Mouse (Mus musculus): ENCODE results near the gene Gm28374. TPM values are rescaled to one million over a fixed set of nuclear protein-coding genes. Genes with fewer than 3 reads are reported as not detected.
A peak's percentile ranks its signal among the peaks of the same experiment; 100 is the strongest.

Gm28374 gene
- polyA plus RNA-seq, 1 experiment from 2014 or later: 0.67 TPM

- H3K36me3 ChIP-seq (replicated peaks): peaks cover 70% of the 10 kb centered on the region
These were observed 35.4 kb upstream of the Gm28374 start for GRCm38 (mm10) chr19:6117346-6117985.

DNA sequence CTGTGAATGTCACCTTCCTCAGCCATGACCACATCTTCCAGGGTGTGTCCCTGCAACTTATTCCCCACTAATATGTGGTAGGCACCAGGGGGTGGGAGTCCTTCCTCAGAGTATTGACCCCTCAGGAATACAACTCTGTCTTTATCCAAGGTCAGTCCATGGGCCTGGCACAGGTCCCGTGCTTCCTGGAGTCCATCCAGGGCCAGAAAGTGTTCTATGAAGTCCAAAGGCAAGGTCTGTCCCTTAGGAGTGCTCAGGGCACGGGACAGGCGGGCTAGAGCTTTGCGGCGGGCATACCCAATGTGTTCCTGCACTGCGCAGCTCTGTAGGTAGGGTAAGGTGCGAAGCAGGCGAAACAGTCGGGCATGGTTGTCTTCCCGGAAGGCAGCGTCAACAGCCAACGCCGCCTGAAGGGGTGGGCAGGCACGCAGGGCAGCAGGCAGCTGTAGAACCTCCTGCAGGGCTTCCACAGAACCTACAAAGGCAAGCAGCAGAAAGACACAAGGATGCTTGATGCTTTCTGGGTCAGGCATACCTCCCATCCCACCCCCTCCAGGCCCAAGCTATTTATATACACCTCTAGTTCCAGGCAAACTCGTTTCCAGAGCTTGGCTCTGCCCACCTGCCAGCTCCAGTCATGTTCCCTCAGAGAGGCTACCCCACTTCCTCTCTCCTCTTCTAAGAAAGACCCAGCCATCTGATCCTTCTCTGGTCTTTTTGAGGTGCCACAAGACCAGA, 34.2 kb upstream of the Gm28374 start:
- Histone ChIP-seq H3K4me2 (peak overlapping the region; percentile 94), H3K27ac (replicated peaks) (0 out of 2 replicates have a peak overlapping the region, but pooled peaks have one; percentile 6), H3K36me3 (replicated peaks) (peaks cover 58% of the 10 kb centered on the region), H3K27me3 (no peaks in the 10 kb centered on the region), H3K9me3 (replicated peaks) (no peaks in the 10 kb centered on the region), H3K9ac (no peak overlapping the region; the same call in 1 of the 2 replicates), H3K4me1 (replicated peaks) (peaks cover 34% of the 10 kb centered on the region), H3K4me3 (replicated peaks) (peak overlapping the region; percentile 80; the same call in 1 of the 2 replicates)
- ATAC-seq (ENCODE audit: insufficient read depth): no peak
- 84% methylated on average over 15 of the region's 15 CpGs for WGBS (ENCODE audit: insufficient replicate concordance)

More at GRCm38 (mm10) chr19:6117346-6117985, 35.4 kb upstream of the Gm28374 start:
- Histone ChIP-seq H3K4me3 (replicated peaks) (peak overlapping the region; percentile 80), H3K9ac (peak overlapping the region; percentile 86), H3K4me2 (peak overlapping the region; percentile 94), H3K27ac (replicated peaks) (peak overlapping the region; percentile 97), H3K27me3 (no peaks in the 10 kb centered on the region), H3K4me1 (replicated peaks) (peaks cover 39% of the 10 kb centered on the region), H3K9me3 (replicated peaks) (no peaks in the 10 kb centered on the region)
- WGBS (ENCODE audit: insufficient replicate concordance): 2% methylated on average over 32 of the region's 32 CpGs
- no peak for ATAC-seq (ENCODE audit: insufficient read depth)

GRCm38 (mm10) chr19:6113116-6113515, 31.1 kb upstream of the Gm28374 start:
- Histone ChIP-seq H3K4me3 (replicated peaks) (no peak overlapping the region), H3K4me2 (no peak overlapping the region), H3K4me1 (replicated peaks) (peaks cover 18% of the 10 kb centered on the region), H3K9me3 (replicated peaks) (no peaks in the 10 kb centered on the region), H3K36me3 (replicated peaks) (peaks cover 35% of the 10 kb centered on the region), H3K27ac (replicated peaks) (no peak overlapping the region), H3K27me3 (no peaks in the 10 kb centered on the region), H3K9ac (no peak overlapping the region)
- WGBS (ENCODE audit: insufficient replicate concordance): 64% methylated on average over 6 of the region's 6 CpGs
- ATAC-seq (ENCODE audit: insufficient read depth): no peak

DNA sequence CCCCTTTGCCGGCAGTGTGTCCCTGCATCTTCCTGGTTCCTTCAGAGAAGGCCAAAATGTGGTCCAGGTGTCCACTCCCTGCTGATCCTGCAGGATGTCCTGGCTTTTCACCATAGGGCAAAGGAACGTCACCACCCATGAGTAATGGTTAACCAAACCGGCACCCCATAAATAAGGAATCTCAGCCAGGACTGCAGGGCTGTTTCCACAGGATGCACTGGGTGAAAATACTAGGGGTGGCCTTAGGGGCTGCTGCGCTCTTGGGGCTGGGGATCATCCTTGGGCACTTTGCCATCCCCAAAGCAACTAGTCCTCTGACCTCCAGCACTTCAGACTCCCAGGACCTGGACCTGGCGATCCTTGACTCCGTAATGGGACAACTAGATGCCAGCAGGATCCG, 23.5 kb upstream of the Gm28374 start, which contains the start of gene Naaladl1:
Naaladl1 (plus strand) TSS at position 197 of the 400 bp plus-strand sequence.
- Histone ChIP-seq H3K4me2 (peak within 1 kb of the TSS; percentile 18), H3K4me3 (replicated peaks) (no peak within 1 kb of the TSS), H3K27ac (replicated peaks) (no peak within 1 kb of the TSS), H3K4me1 (replicated peaks) (peaks cover 50% of the 10 kb centered on the region), H3K36me3 (replicated peaks) (no peaks in the 10 kb centered on the region), H3K9ac (0 out of 2 replicates have a peak within 1 kb of the TSS, but pooled peaks have one; percentile 15), H3K9me3 (replicated peaks) (no peaks in the 10 kb centered on the region), H3K27me3 (no peaks in the 10 kb centered on the region)
- WGBS (ENCODE audit: insufficient replicate concordance): 83% methylated on average over 7 of the region's 7 CpGs
- no peak for ATAC-seq (ENCODE audit: insufficient read depth)

- WGBS (ENCODE audit: insufficient replicate concordance): 33% methylated on average over 4 of the region's 4 CpGs
- no peak for ATAC-seq (ENCODE audit: insufficient read depth)
These were observed 22.4 kb upstream of the Gm28374 start for GRCm38 (mm10) chr19:6104476-6104875.

DNA sequence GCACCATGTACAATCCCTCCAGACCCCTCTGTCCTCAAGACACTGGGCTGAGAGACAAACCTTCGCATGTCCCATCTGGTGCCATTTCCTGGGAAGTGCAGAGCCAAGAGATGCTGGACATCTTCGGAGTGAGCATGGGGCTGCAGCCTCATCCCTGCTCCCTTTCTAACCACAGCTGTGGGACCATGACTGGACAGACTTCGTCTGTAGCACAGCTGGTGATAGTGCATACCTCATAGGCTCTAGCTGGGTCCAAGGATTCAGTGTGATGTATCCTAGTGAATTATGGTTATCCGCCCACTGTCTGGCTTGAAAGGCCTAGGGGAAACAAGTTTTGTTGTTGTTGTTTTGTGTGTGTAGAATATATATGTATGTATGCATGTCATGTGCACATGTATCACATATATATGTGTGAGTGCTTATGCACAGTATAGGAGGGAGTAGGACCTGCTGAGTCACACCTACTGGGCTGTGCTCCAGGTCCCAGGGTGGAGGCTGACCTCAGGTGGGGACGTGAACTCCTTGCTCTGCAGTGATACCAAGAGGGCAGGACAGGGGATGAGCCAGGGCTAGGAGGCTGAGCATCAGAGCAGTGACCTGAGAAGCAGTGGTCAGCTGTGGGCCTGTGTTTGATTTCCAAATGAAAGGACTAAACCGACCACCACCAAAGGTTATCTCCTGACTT, 20.3 kb upstream of the Gm28374 start:
- no peak overlapping the region for H3K9ac ChIP-seq
- H3K4me3 ChIP-seq (replicated peaks): no peak overlapping the region
- peak overlapping the region; percentile 63 for H3K27ac ChIP-seq (replicated peaks)
- H3K4me2 ChIP-seq: no peak overlapping the region
- H3K9me3 ChIP-seq (replicated peaks): no peaks in the 10 kb centered on the region
- H3K36me3 ChIP-seq (replicated peaks): peaks cover 11% of the 10 kb centered on the region
- ATAC-seq (ENCODE audit: insufficient read depth): peak; percentile 95
- no peaks in the 10 kb centered on the region for H3K27me3 ChIP-seq
- WGBS (ENCODE audit: insufficient replicate concordance): 59% methylated on average over 6 of the region's 6 CpGs
- H3K4me1 ChIP-seq (replicated peaks): peaks cover 58% of the 10 kb centered on the region

More at GRCm38 (mm10) chr19:6104476-6104875, 22.4 kb upstream of the Gm28374 start:
- Histone ChIP-seq H3K4me3 (replicated peaks) (no peak overlapping the region), H3K4me1 (replicated peaks) (peaks cover 53% of the 10 kb centered on the region), H3K9me3 (replicated peaks) (no peaks in the 10 kb centered on the region), H3K27me3 (no peaks in the 10 kb centered on the region), H3K36me3 (replicated peaks) (no peaks in the 10 kb centered on the region), H3K9ac (peak overlapping the region; percentile 15; the same call in 1 of the 2 replicates), H3K27ac (replicated peaks) (no peak overlapping the region), H3K4me2 (no peak overlapping the region)

- ATAC-seq (ENCODE audit: insufficient read depth): no peak
- H3K4me3 ChIP-seq (replicated peaks): no peak overlapping the region
- H3K36me3 ChIP-seq (replicated peaks): peaks cover 11% of the 10 kb centered on the region
- H3K27me3 ChIP-seq: no peaks in the 10 kb centered on the region
- no peaks in the 10 kb centered on the region for H3K9me3 ChIP-seq (replicated peaks)
- WGBS (ENCODE audit: insufficient replicate concordance): 77% methylated on average over 6 of the region's 6 CpGs
- H3K9ac ChIP-seq: no peak overlapping the region
- H3K27ac ChIP-seq (replicated peaks): 0 out of 2 replicates have a peak overlapping the region, but pooled peaks have one; percentile 63
- peaks cover 56% of the 10 kb centered on the region for H3K4me1 ChIP-seq (replicated peaks)
- no peak overlapping the region for H3K4me2 ChIP-seq
These were observed 19.1 kb upstream of the Gm28374 start for GRCm38 (mm10) chr19:6101186-6101585.

DNA sequence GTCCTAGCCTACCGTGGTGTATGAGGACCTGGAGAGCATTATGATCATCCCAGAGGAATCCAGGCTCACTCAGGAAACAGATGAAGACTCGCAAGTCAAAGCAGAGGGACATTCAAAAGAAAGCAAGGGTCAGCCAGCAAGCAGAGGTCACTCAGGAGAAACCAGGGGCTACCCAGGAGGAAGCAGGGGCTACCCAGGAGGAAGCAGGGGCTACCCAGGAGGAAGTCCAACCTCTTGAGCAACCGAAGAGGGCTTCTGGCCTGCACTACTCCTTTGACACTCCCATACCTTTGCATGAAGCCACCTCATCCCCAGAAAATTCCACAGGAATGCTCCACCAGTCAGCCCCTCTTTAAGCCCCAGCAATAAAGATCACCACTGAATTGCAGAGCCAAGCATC, 15.8 kb upstream of the Gm28374 start:
- Histone ChIP-seq H3K4me2 (no peak overlapping the region), H3K27ac (replicated peaks) (no peak overlapping the region), H3K9ac (no peak overlapping the region), H3K27me3 (no peaks in the 10 kb centered on the region), H3K36me3 (replicated peaks) (peaks cover 44% of the 10 kb centered on the region), H3K9me3 (replicated peaks) (no peaks in the 10 kb centered on the region), H3K4me3 (replicated peaks) (no peak overlapping the region), H3K4me1 (replicated peaks) (peaks cover 27% of the 10 kb centered on the region)
- WGBS (ENCODE audit: insufficient replicate concordance): 53% methylated on average over 3 of the region's 3 CpGs
- ATAC-seq (ENCODE audit: insufficient read depth): no peak

DNA sequence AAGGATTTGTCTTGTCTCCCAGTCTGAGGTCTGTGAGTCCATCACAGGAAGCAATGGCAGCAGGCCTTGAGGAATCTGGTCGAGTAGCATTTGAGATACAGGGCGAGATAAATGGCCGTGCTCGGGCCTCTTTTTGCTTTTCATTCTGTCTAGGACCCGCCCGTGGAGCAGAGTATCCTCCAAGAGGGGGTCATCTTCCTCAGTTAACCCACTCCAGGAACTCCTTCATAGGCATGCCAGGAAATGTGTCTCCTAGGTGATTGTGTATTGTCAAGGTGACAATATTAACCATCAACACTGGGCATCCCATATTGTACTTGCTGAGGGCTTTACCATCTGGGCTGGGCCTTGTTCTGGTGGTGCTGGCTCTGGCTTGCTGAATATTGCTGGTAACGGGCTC, 12.1 kb upstream of the Gm28374 start, which contains the start of gene AC131692.1:
AC131692.1 (plus strand) TSS at position 301 of the 400 bp plus-strand sequence.
- H3K27me3 ChIP-seq: no peaks in the 10 kb centered on the region
- no peak for ATAC-seq (ENCODE audit: insufficient read depth)
- H3K27ac ChIP-seq (replicated peaks): no peak within 1 kb of the TSS
- no peak within 1 kb of the TSS for H3K4me2 ChIP-seq
- H3K36me3 ChIP-seq (replicated peaks): peaks cover 81% of the 10 kb centered on the region
- H3K9ac ChIP-seq: no peak within 1 kb of the TSS
- peaks cover 9% of the 10 kb centered on the region; the same call in 1 of the 2 replicates for H3K4me1 ChIP-seq (replicated peaks)
- WGBS (ENCODE audit: insufficient replicate concordance): 80% methylated on average over 7 of the region's 7 CpGs
- no peaks in the 10 kb centered on the region for H3K9me3 ChIP-seq (replicated peaks)
- H3K4me3 ChIP-seq (replicated peaks): no peak within 1 kb of the TSS

- no peaks in the 10 kb centered on the region for H3K9me3 ChIP-seq (replicated peaks)
- no peak for ATAC-seq (ENCODE audit: insufficient read depth)
- H3K36me3 ChIP-seq (replicated peaks): peaks cover 82% of the 10 kb centered on the region
- H3K9ac ChIP-seq: no peak overlapping the region
- no peak overlapping the region for H3K4me2 ChIP-seq
- 93% methylated on average over 13 of the region's 13 CpGs for WGBS (ENCODE audit: insufficient replicate concordance)
- H3K27ac ChIP-seq (replicated peaks): no peak overlapping the region
- no peaks in the 10 kb centered on the region for H3K27me3 ChIP-seq
- H3K4me3 ChIP-seq (replicated peaks): no peak overlapping the region
- H3K4me1 ChIP-seq (replicated peaks): peaks cover 29% of the 10 kb centered on the region
These were observed 6.8 kb upstream of the Gm28374 start for GRCm38 (mm10) chr19:6088841-6089240.
